Mouse (Mus musculus): ENCODE results near the gene Thumpd3. TPM values are rescaled to one million over a fixed set of nuclear protein-coding genes. Genes with fewer than 3 reads are reported as not detected.
A peak's percentile ranks its signal among the peaks of the same experiment; 100 is the strongest.

Thumpd3 gene
- polyA plus RNA-seq, 1 experiment from 2014 or later: 50.8 TPM

- Histone ChIP-seq H3K4me3 (ENCODE audit: low read length) (no peak overlapping the region), H3K9ac (ENCODE audit: low read depth, low read length) (no peak overlapping the region)
- no peak for ATAC-seq (ENCODE audit: low FRiP score, low TSS enrichment)
Measured at GRCm38 (mm10) chr6:113082229-113082628, 36.2 kb downstream of the Thumpd3 start.

GRCm38 (mm10) chr6:113084590-113084989 lies 38.6 kb downstream of the Thumpd3 start:
- Histone ChIP-seq H3K4me1 (ENCODE audit: control insufficient read depth, insufficient read depth, low read length) (peaks cover 16% of the 10 kb centered on the region), H3K9ac (ENCODE audit: low read depth, low read length) (no peak overlapping the region), H3K27ac (ENCODE audit: low read depth, low read length) (no peak overlapping the region), H3K9me3 (ENCODE audit: control insufficient read depth, low read length) (no peaks in the 10 kb centered on the region), H3K36me3 (ENCODE audit: control insufficient read depth, insufficient read depth, low read length) (no peaks in the 10 kb centered on the region; the same call in 1 of the 2 replicates), H3K4me3 (ENCODE audit: low read length) (no peak overlapping the region), H3K27me3 (ENCODE audit: control insufficient read depth, insufficient read depth, low read length) (no peaks in the 10 kb centered on the region), H3K4me2 (replicated peaks; ENCODE audit: low read depth, low read length) (no peak overlapping the region)
- ATAC-seq (ENCODE audit: low FRiP score, low TSS enrichment): no peak
- 70% methylated on average over 4 of the region's 4 CpGs for WGBS

More at GRCm38 (mm10) chr6:113082229-113082628, 36.2 kb downstream of the Thumpd3 start:
- H3K27me3 ChIP-seq (ENCODE audit: control insufficient read depth, insufficient read depth, low read length): no peaks in the 10 kb centered on the region
- no peaks in the 10 kb centered on the region; the same call in 1 of the 2 replicates for H3K36me3 ChIP-seq (ENCODE audit: control insufficient read depth, insufficient read depth, low read length)
- H3K27ac ChIP-seq (ENCODE audit: low read depth, low read length): peak overlapping the region; percentile 13; the same call in 1 of the 2 replicates
- 20% methylated on average over 6 of the region's 6 CpGs for WGBS
- H3K4me2 ChIP-seq (replicated peaks; ENCODE audit: low read depth, low read length): 0 out of 2 replicates have a peak overlapping the region, but pooled peaks have one; percentile 9
- H3K9me3 ChIP-seq (ENCODE audit: control insufficient read depth, low read length): no peaks in the 10 kb centered on the region
- H3K4me1 ChIP-seq (ENCODE audit: control insufficient read depth, insufficient read depth, low read length): peaks cover 23% of the 10 kb centered on the region

GRCm38 (mm10) chr6:113093206-113093605 lies 47.2 kb downstream of the Thumpd3 start:
- WGBS: 82% methylated on average over 3 of the region's 3 CpGs
- Histone ChIP-seq H3K27ac (ENCODE audit: low read depth, low read length) (no peak overlapping the region), H3K9ac (ENCODE audit: low read depth, low read length) (no peak overlapping the region), H3K4me2 (replicated peaks; ENCODE audit: low read depth, low read length) (no peak overlapping the region), H3K4me1 (ENCODE audit: control insufficient read depth, insufficient read depth, low read length) (no peaks in the 10 kb centered on the region), H3K9me3 (ENCODE audit: control insufficient read depth, low read length) (no peaks in the 10 kb centered on the region), H3K4me3 (ENCODE audit: low read length) (no peak overlapping the region), H3K36me3 (ENCODE audit: control insufficient read depth, insufficient read depth, low read length) (no peaks in the 10 kb centered on the region; the same call in 1 of the 2 replicates), H3K27me3 (ENCODE audit: control insufficient read depth, insufficient read depth, low read length) (no peaks in the 10 kb centered on the region)
- no peak for ATAC-seq (ENCODE audit: low FRiP score, low TSS enrichment)

GRCm38 (mm10) chr6:113095547-113095946 lies 49.5 kb downstream of the Thumpd3 start:
- WGBS: 100% methylated on average over 1 of the region's 1 CpGs
- no peak overlapping the region for H3K9ac ChIP-seq (ENCODE audit: low read depth, low read length)

GRCm38 (mm10) chr6:113097662-113098061 lies 51.6 kb downstream of the Thumpd3 start:
- Histone ChIP-seq H3K27ac (ENCODE audit: low read depth, low read length) (no peak overlapping the region), H3K36me3 (ENCODE audit: control insufficient read depth, insufficient read depth, low read length) (no peaks in the 10 kb centered on the region), H3K4me3 (ENCODE audit: low read length) (no peak overlapping the region), H3K4me2 (replicated peaks; ENCODE audit: low read depth, low read length) (no peak overlapping the region), H3K9ac (ENCODE audit: low read depth, low read length) (no peak overlapping the region), H3K4me1 (ENCODE audit: control insufficient read depth, insufficient read depth, low read length) (peaks cover 12% of the 10 kb centered on the region; the same call in 1 of the 2 replicates), H3K9me3 (ENCODE audit: control insufficient read depth, low read length) (no peaks in the 10 kb centered on the region), H3K27me3 (ENCODE audit: control insufficient read depth, insufficient read depth, low read length) (no peaks in the 10 kb centered on the region)
- no peak for ATAC-seq (ENCODE audit: low FRiP score, low TSS enrichment)
- WGBS: 83% methylated on average over 5 of the region's 5 CpGs

More at GRCm38 (mm10) chr6:113095547-113095946, 49.5 kb downstream of the Thumpd3 start:
- Histone ChIP-seq H3K36me3 (ENCODE audit: control insufficient read depth, insufficient read depth, low read length) (no peaks in the 10 kb centered on the region; the same call in 1 of the 2 replicates), H3K4me1 (ENCODE audit: control insufficient read depth, insufficient read depth, low read length) (peaks cover 10% of the 10 kb centered on the region; the same call in 1 of the 2 replicates), H3K4me3 (ENCODE audit: low read length) (no peak overlapping the region), H3K27ac (ENCODE audit: low read depth, low read length) (no peak overlapping the region), H3K4me2 (replicated peaks; ENCODE audit: low read depth, low read length) (no peak overlapping the region), H3K9me3 (ENCODE audit: control insufficient read depth, low read length) (no peaks in the 10 kb centered on the region), H3K27me3 (ENCODE audit: control insufficient read depth, insufficient read depth, low read length) (no peaks in the 10 kb centered on the region)
- no peak for ATAC-seq (ENCODE audit: low FRiP score, low TSS enrichment)

- no peaks in the 10 kb centered on the region for H3K27me3 ChIP-seq (ENCODE audit: control insufficient read depth, insufficient read depth, low read length)
- peaks cover 12% of the 10 kb centered on the region; the same call in 1 of the 2 replicates for H3K4me1 ChIP-seq (ENCODE audit: control insufficient read depth, insufficient read depth, low read length)
- H3K4me2 ChIP-seq (replicated peaks; ENCODE audit: low read depth, low read length): no peak overlapping the region; the same call in 1 of the 2 replicates
- peaks cover 5% of the 10 kb centered on the region; the same call in 1 of the 2 replicates for H3K36me3 ChIP-seq (ENCODE audit: control insufficient read depth, insufficient read depth, low read length)
- no peak overlapping the region for H3K4me3 ChIP-seq (ENCODE audit: low read length)
- H3K9me3 ChIP-seq (ENCODE audit: control insufficient read depth, low read length): no peaks in the 10 kb centered on the region
- 42% methylated on average over 5 of the region's 5 CpGs for WGBS
- H3K27ac ChIP-seq (ENCODE audit: low read depth, low read length): peak overlapping the region; percentile 39; the same call in 1 of the 2 replicates
- peak; percentile 76; the same call in 1 of the 2 replicates for ATAC-seq (ENCODE audit: low FRiP score, low TSS enrichment)
- H3K9ac ChIP-seq (ENCODE audit: low read depth, low read length): 0 out of 2 replicates have a peak overlapping the region, but pooled peaks have one; percentile 28
Measured at GRCm38 (mm10) chr6:113099640-113100289, 53.7 kb downstream of the Thumpd3 start.

- no peak for ATAC-seq (ENCODE audit: low FRiP score, low TSS enrichment)
- Histone ChIP-seq H3K36me3 (ENCODE audit: control insufficient read depth, insufficient read depth, low read length) (peaks cover 18% of the 10 kb centered on the region), H3K4me1 (ENCODE audit: control insufficient read depth, insufficient read depth, low read length) (peaks cover 12% of the 10 kb centered on the region; the same call in 1 of the 2 replicates), H3K9me3 (ENCODE audit: control insufficient read depth, low read length) (no peaks in the 10 kb centered on the region), H3K27me3 (ENCODE audit: control insufficient read depth, insufficient read depth, low read length) (no peaks in the 10 kb centered on the region), H3K4me3 (ENCODE audit: low read length) (no peak overlapping the region), H3K9ac (ENCODE audit: low read depth, low read length) (no peak overlapping the region), H3K4me2 (replicated peaks; ENCODE audit: low read depth, low read length) (no peak overlapping the region), H3K27ac (ENCODE audit: low read depth, low read length) (no peak overlapping the region)
- WGBS: 83% methylated on average over 4 of the region's 4 CpGs
Measured at GRCm38 (mm10) chr6:113102541-113102940, 56.5 kb downstream of the Thumpd3 start.

- ATAC-seq (ENCODE audit: low FRiP score, low TSS enrichment): no peak
- H3K36me3 ChIP-seq (ENCODE audit: control insufficient read depth, insufficient read depth, low read length): peaks cover 22% of the 10 kb centered on the region
- no peaks in the 10 kb centered on the region for H3K9me3 ChIP-seq (ENCODE audit: control insufficient read depth, low read length)
- peaks cover 9% of the 10 kb centered on the region; the same call in 1 of the 2 replicates for H3K4me1 ChIP-seq (ENCODE audit: control insufficient read depth, insufficient read depth, low read length)
- H3K4me3 ChIP-seq (ENCODE audit: low read length): no peak overlapping the region
- no peak overlapping the region for H3K27ac ChIP-seq (ENCODE audit: low read depth, low read length)
- H3K4me2 ChIP-seq (replicated peaks; ENCODE audit: low read depth, low read length): no peak overlapping the region
- no peak overlapping the region for H3K9ac ChIP-seq (ENCODE audit: low read depth, low read length)
- H3K27me3 ChIP-seq (ENCODE audit: control insufficient read depth, insufficient read depth, low read length): no peaks in the 10 kb centered on the region
Measured at GRCm38 (mm10) chr6:113103765-113104164, 57.7 kb downstream of the Thumpd3 start.

- H3K36me3 ChIP-seq (ENCODE audit: control insufficient read depth, insufficient read depth, low read length): peaks cover 69% of the 10 kb centered on the region
- H3K4me2 ChIP-seq (replicated peaks; ENCODE audit: low read depth, low read length): no peak overlapping the region
- H3K9me3 ChIP-seq (ENCODE audit: control insufficient read depth, low read length): no peaks in the 10 kb centered on the region
- H3K9ac ChIP-seq (ENCODE audit: low read depth, low read length): no peak overlapping the region
- H3K27me3 ChIP-seq (ENCODE audit: control insufficient read depth, insufficient read depth, low read length): no peaks in the 10 kb centered on the region
- WGBS: 89% methylated on average over 3 of the region's 3 CpGs
- no peak overlapping the region for H3K4me3 ChIP-seq (ENCODE audit: low read length)
- H3K4me1 ChIP-seq (ENCODE audit: control insufficient read depth, insufficient read depth, low read length): no peaks in the 10 kb centered on the region
- no peak for ATAC-seq (ENCODE audit: low FRiP score, low TSS enrichment)
- H3K27ac ChIP-seq (ENCODE audit: low read depth, low read length): no peak overlapping the region
Measured at GRCm38 (mm10) chr6:113109378-113109777, 63.4 kb downstream of the Thumpd3 start.

All from kidney, embryonic 14.5 days (tissue).